Mouse (Mus musculus) embryonic fibroblast, embryonic 13.5 days (primary cell): ENCODE measurements around the gene Rapgef5.

Experiments
- CTCF ChIP-seq: IDR thresholded peaks from 2 replicates; pipeline ENCODE4 v1.5.1; 2011; ENCODE audit warnings: mild to moderate bottlenecking, control low read depth, low read length, moderate library complexity, borderline replicate concordance; ENCODE audit not compliant: insufficient read depth
- POLR2A ChIP-seq: IDR thresholded peaks from 2 replicates; pipeline ENCODE4 v1.6.1; 2011; ENCODE audit warnings: low read depth, mild to moderate bottlenecking, control low read depth, low read length, moderate library complexity

GRCm38 (mm10) chr12:117786621-117787020, 270.3 kb downstream of the Rapgef5 start:
- TF ChIP-seq CTCF (no peak), POLR2A (no peak)
